Mouse (Mus musculus): ENCODE data around the gene Olfr577.

The Olfr577 gene

GRCm38 (mm10) chr7:102975843-102976242 is at the start of gene Olfr577:
Gene Olfr577, minus strand, starts transcription at chr7:102975943.
- no peak for DNase-seq

GRCm38 (mm10) chr7:102989224-102989623 is 13.5 kb upstream of the Olfr577 start, which contains the start of gene Olfr578:
Gene Olfr578, minus strand, starts transcription at chr7:102989324.
- DNase-seq, result no peak

GRCm38 (mm10) chr7:102974399-102974798 is 1.3 kb downstream of the Olfr577 start:
- no peak for DNase-seq

- no peak for DNase-seq
These were observed 13.4 kb downstream of the Olfr577 start, which contains the start of gene Olfr576 for GRCm38 (mm10) chr7:102962360-102962759. Gene Olfr576, plus strand, starts transcription at chr7:102962660.

DNA sequence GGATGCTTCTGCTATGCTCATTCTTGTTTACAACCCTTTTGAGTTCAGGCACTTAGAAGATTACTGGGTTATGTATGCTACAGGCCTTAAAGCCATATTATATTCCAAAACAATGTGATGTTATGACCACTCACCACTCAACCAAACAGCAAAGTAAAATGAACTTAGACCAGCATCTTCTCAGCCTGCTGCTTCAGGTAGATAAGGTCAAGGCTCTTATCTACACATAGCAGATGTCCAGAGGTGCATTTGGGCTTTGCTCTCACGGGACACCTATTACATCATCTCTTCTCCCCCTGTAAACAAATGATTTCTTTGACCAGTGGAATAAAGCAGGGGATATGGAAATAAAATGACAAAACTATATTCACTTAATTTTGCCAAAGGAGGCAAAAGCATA is 17.1 kb downstream of the Olfr577 start, which contains the start of gene Olfr575:
Olfr575 (minus strand) TSS at position 183 of the 400 bp plus-strand sequence.
- no peak for DNase-seq

DNA sequence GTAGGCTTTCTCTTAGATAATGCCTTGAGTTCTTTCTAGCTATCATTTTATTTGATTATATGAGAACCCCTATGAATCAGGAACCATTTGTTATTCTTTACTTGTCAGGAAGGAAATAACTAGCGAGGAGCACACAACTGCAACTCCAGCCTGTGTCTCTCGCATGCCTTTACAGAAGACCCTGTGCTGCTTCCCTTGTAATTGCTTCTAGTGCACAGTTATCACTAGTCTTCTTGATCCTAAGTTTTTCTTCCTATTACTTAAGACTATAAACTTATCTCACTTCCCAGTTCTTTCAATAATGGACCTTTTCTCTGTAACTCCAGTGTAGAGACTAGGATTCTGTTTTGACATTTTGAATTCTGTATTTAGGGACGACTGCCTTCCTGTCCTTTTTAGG is 17.6 kb downstream of the Olfr577 start:
- no peak for DNase-seq

- no peak for DNase-seq
These were observed 25.0 kb downstream of the Olfr577 start for GRCm38 (mm10) chr7:102950732-102951131.

- DNase-seq, result no peak
These were observed 27.6 kb downstream of the Olfr577 start, which contains the start of gene Olfr574 for GRCm38 (mm10) chr7:102948167-102948566. Gene Olfr574, plus strand, starts transcription at chr7:102948467.

DNA sequence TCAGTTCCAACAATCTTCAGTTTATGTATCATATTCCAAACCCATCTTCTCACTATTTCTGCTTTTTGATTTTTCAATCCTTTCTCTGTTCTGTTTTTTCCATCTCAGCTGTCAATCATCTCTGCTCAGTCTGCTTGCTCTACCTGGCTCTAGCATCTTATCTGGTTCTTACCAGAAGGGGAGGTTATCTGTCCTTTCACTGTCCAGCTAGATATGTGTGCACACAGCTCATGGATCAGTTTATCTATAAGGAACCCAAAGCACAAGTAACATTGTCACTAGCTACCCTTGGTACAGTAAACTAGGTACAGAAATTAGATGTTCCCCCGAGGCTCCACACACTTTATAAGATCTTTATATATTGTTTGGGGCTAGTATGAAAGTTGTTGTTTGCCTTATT is 32.3 kb downstream of the Olfr577 start:
- no peak for DNase-seq

DNA sequence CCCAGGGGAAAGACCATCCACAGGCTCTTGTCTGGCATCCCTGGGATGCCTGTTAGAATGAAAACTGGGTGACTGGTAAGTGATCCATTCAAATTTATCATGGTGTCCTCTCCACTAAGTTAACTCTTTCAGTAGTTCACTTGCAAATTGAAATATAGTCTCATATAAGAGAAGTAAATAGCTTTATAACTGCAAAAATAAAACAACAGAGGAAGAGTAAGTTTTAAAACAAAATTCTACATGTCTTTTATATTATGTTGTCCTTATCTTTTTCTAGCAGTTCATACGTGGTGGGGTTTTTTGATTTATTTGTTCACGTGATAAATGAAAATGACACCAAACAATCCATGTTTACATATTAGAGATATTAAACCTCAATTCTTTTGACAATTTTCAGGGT is 33.3 kb downstream of the Olfr577 start, which contains the start of gene Olfr573-ps1:
Olfr573-ps1 (minus strand) TSS at position 101 of the 400 bp plus-strand sequence.
- DNase-seq, result no peak

DNA sequence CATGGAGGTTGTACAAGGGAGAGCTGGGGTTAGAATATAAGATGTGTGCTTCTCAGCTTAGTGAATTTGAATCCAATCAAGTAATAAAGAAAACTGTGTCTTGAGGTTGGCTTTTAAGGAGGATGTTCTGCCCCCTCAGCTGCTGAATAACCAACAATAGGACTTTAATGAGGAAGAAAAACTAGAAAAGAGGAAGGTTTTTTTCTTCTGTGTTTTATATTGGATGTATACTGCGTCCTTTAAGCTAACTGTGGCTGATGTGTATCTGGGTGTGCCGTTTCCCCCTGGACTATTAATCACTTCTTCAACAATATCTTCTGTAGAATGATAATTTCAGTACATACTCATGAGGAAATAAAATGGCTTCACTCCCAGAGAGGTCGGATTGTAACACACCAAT is 48.6 kb downstream of the Olfr577 start:
- DNase-seq, result no peak

- DNase-seq, result no peak
These were observed 51.6 kb downstream of the Olfr577 start, which contains the start of gene Olfr572 for GRCm38 (mm10) chr7:102924109-102924508. Gene Olfr572, plus strand, starts transcription at chr7:102924409.

Measured in kidney, adult 11 months (tissue).